Mouse (Mus musculus) left cerebral cortex, adult 18-20 months (tissue): Measurements from ENCODE around the gene Rnf32. TPM values are rescaled to one million over a fixed set of nuclear protein-coding genes. Genes with fewer than 3 reads are reported as not detected.

Experiments used
- DNase-seq, 2 experiments: peaks; one replicate each; pipeline ENCODE4 v3.0.0; 2021 to 2022; ENCODE audit warnings: low spot score in 2 of 2, mixed read lengths in 1 of 2
- total RNA-seq, 2 experiments: library from RNA; stranded (reverse); gene quantifications; 2 replicates each; pipeline ENCODE4 v1.2.3; 2021

Rnf32 gene
- total RNA-seq, 2 experiments from 2014 or later = 16.8 to 17.0 TPM

DNA sequence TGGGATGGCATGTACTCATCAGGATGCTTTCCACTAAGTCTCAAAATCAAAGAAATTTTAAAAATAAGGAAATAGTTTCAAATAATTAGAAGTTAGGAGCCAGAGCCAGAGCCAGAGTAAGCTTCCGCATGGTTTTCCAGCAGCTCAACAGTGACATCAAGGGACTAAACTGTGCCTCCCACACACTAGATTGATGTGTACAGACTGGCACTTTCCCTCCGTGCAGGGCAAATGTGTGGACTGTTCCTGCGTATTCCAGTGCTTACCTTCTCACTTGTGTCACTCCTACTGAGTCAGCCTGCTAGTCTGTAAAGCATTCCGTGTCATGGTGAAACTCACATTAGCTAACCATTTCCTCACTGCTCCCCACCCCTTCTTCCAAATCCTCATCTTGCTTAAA lies 75.1 kb downstream of the Rnf32 start:
- no peak for DNase-seq

DNA sequence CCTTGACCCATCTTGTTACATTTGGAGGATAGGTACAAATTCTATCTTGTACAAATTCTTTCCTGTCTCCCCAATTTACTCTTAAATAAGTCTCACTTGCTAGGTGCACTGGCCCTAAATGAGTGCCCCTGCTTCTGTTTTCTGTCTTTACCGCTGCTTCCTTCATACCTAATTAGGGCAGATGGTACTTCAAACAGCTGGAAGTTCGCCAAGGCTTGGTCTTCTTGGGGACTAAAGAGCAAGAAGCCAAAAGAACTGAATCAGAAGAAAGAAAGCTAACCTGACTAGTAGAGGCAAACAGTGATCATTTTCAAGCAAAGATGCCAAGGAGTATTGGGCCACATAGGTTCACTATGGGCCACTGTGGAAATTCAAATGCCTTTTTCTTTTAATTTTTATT lies 77.6 kb downstream of the Rnf32 start:
- DNase-seq = no peak

DNA sequence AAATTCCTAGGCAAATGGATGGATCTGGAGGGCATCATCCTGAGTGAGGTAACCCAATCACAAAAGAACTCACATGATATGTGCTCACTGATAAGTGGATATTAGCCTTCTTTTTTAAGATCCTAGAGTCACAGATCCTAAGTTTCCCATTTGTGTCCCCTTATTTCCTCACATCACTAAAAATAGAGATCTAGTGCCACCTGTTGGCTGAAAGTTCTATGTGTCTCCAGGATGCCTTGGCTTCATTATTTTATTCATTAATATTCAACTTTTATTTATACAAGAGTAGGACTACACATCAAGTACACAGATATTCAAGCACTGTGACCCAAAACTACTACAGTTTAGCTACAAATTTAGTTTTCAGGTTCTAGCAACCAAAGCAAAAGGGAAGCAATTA lies 79.0 kb downstream of the Rnf32 start:
- DNase-seq = no peak

Other genes with a start within 250 kb of the Rnf32 start
- 10 to 100 TPM; 31.0 to 32.9 TPM for gene Lmbr1, start 182.4 kb downstream of the Rnf32 start, total RNA-seq
- 10 to 100 TPM; 23.4 to 23.5 TPM for gene Nom1, start 238.7 kb downstream of the Rnf32 start, total RNA-seq